Mouse (Mus musculus) small intestine, adult 2 months (tissue): Measurements from ENCODE around the gene Cox20.
"Not testable (repeated sequence)": the region's sequence is repeated elsewhere in the genome, so short reads cannot be mapped to it uniquely, and the experiment has no call there.

Source experiments
- CTCF ChIP-seq: fragments of 200-500 bp; IDR thresholded peaks from 2 replicates; pipeline ENCODE4 v1.5.1; 2012; ENCODE audit warnings: low read depth, mild to moderate bottlenecking, control low read depth, inconsistent platforms, low read length, moderate library complexity, mixed read lengths; ENCODE audit not compliant: insufficient replicate concordance, insufficient read length; ENCODE audit errors: extremely low read depth
- POLR2A ChIP-seq: fragments of 200-500 bp; IDR thresholded peaks from 2 replicates; pipeline ENCODE4 v1.6.1; 2012; ENCODE audit warnings: low read depth, mild to moderate bottlenecking, control low read depth, inconsistent platforms, low read length, moderate library complexity

- TF ChIP-seq POLR2A, CTCF: not testable (repeated sequence)
Observed at GRCm38 (mm10) chr1:178283314-178283713, 35.6 kb upstream of the Cox20 start.
